Mouse (Mus musculus) lung, postnatal 0 days (tissue): ENCODE results near the gene Tmem175.

Experiments
- CTCF ChIP-seq: IDR thresholded peaks from 2 replicates; pipeline ENCODE4 v1.5.1; 2016; ENCODE audit warnings: antibody characterized with exemption, mild to moderate bottlenecking
- EP300 ChIP-seq: IDR thresholded peaks from 2 replicates; pipeline ENCODE4 v1.6.1; 2016; ENCODE audit warnings: antibody characterized with exemption, mild to moderate bottlenecking, control low read depth

DNA sequence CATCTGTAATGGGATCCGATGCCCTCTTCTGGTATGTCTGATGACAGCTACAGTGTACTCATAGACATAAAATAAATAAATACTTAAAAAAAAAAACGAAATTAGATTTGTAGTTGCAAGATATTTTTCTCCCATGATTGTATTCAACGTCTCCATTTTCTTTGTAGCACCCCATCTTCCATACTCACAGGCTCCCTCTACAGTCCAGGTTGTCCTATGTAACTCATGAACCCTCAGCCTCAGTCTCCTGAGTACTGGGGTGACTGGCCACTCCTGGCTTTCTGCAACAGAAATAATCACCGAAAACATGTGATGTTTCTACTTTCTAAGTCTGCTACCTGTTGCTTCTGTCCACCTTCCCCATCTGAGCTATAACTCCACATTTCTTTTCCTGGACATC, 61.6 kb downstream of the Tmem175 start:
- TF ChIP-seq EP300 (no peak), CTCF (peak; percentile 41)
